Mouse (Mus musculus): ENCODE results near the gene Arid5a. TPM values are rescaled to one million over a fixed set of nuclear protein-coding genes. Genes with fewer than 3 reads are reported as not detected.

The Arid5a gene
- polyA plus RNA-seq, 1 experiment: 4.5 TPM

- DNase-seq: no peak
- H3K4me1 ChIP-seq (ENCODE audit: control insufficient read depth, insufficient read depth, low read length): no peaks in the 10 kb centered on the region
- no peaks in the 10 kb centered on the region for H3K36me3 ChIP-seq (ENCODE audit: control insufficient read depth, insufficient read depth, low read length)
- WGBS: 80% methylated on average over 3 of the region's 3 CpGs
- H3K4me3 ChIP-seq (ENCODE audit: insufficient read depth, low read depth, low read length): no peak overlapping the region
- H3K27me3 ChIP-seq (replicated peaks; ENCODE audit: control insufficient read depth, insufficient read depth, low read length): no peaks in the 10 kb centered on the region
- H3K27ac ChIP-seq (ENCODE audit: insufficient read depth, low read depth, low read length): no peak overlapping the region
- no peak for TF ChIP-seq CTCF (conservative IDR thresholded peaks at IDR 0.05; ENCODE audit: insufficient read depth, insufficient read length, low read depth, low read length)
- no peak for TF ChIP-seq POLR2A (IDR thresholded peaks at IDR 0.05; ENCODE audit: low read depth, low read length)
Observed at GRCm38 (mm10) chr1:36294402-36294801, 13.1 kb upstream of the Arid5a start.

GRCm38 (mm10) chr1:36296466-36297149 lies 10.9 kb upstream of the Arid5a start:
- Histone ChIP-seq H3K4me1 (ENCODE audit: control insufficient read depth, insufficient read depth, low read length) (no peaks in the 10 kb centered on the region), H3K27ac (ENCODE audit: insufficient read depth, low read depth, low read length) (no peak overlapping the region), H3K27me3 (replicated peaks; ENCODE audit: control insufficient read depth, insufficient read depth, low read length) (no peaks in the 10 kb centered on the region), H3K36me3 (ENCODE audit: control insufficient read depth, insufficient read depth, low read length) (no peaks in the 10 kb centered on the region), H3K4me3 (ENCODE audit: insufficient read depth, low read depth, low read length) (no peak overlapping the region)
- TF ChIP-seq POLR2A (IDR thresholded peaks at IDR 0.05; ENCODE audit: low read depth, low read length) (no peak), CTCF (conservative IDR thresholded peaks at IDR 0.05; ENCODE audit: insufficient read depth, insufficient read length, low read depth, low read length) (no peak)
- WGBS: 59% methylated on average over 9 of the region's 9 CpGs
- DNase-seq: no peak

GRCm38 (mm10) chr1:36298107-36298506 lies 9.4 kb upstream of the Arid5a start:
- 73% methylated on average over 4 of the region's 4 CpGs for WGBS
- H3K4me3 ChIP-seq (ENCODE audit: insufficient read depth, low read depth, low read length): no peak overlapping the region

DNA sequence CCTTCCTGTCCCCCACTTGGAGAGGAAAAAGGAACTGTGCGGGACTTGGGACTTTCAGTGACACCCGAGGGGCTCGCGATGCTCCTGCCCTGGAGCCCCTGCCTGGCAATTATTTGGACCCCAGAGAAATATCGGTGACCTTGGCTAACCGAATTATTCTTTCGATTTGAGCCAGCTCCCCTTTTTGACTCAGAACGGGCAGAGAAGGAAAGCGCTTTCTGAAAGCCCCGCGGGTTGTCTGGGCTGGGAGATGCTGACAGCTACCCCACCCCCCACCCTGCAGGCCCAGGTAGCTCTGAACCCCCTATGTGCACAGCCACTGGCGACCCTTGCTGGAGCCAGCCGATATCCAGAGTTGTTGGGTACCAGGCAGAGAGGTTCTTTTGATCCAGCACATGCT lies 8.4 kb upstream of the Arid5a start:
- 47% methylated on average over 13 of the region's 13 CpGs for WGBS
- no peaks in the 10 kb centered on the region for H3K4me1 ChIP-seq (ENCODE audit: control insufficient read depth, insufficient read depth, low read length)
- H3K27ac ChIP-seq (ENCODE audit: insufficient read depth, low read depth, low read length): no peak overlapping the region
- no peak overlapping the region for H3K4me3 ChIP-seq (ENCODE audit: insufficient read depth, low read depth, low read length)
- H3K27me3 ChIP-seq (replicated peaks; ENCODE audit: control insufficient read depth, insufficient read depth, low read length): no peaks in the 10 kb centered on the region
- DNase-seq: no peak
- no peak for TF ChIP-seq CTCF (conservative IDR thresholded peaks at IDR 0.05; ENCODE audit: insufficient read depth, insufficient read length, low read depth, low read length)
- TF ChIP-seq POLR2A (IDR thresholded peaks at IDR 0.05; ENCODE audit: low read depth, low read length): no peak
- H3K36me3 ChIP-seq (ENCODE audit: control insufficient read depth, insufficient read depth, low read length): no peaks in the 10 kb centered on the region

More at GRCm38 (mm10) chr1:36298107-36298506, 9.4 kb upstream of the Arid5a start:
- no peak for DNase-seq
- Histone ChIP-seq H3K27me3 (replicated peaks; ENCODE audit: control insufficient read depth, insufficient read depth, low read length) (no peaks in the 10 kb centered on the region), H3K36me3 (ENCODE audit: control insufficient read depth, insufficient read depth, low read length) (no peaks in the 10 kb centered on the region), H3K4me1 (ENCODE audit: control insufficient read depth, insufficient read depth, low read length) (no peaks in the 10 kb centered on the region), H3K27ac (ENCODE audit: insufficient read depth, low read depth, low read length) (no peak overlapping the region)
- TF ChIP-seq CTCF (conservative IDR thresholded peaks at IDR 0.05; ENCODE audit: insufficient read depth, insufficient read length, low read depth, low read length): no peak
- TF ChIP-seq POLR2A (IDR thresholded peaks at IDR 0.05; ENCODE audit: low read depth, low read length): no peak

DNA sequence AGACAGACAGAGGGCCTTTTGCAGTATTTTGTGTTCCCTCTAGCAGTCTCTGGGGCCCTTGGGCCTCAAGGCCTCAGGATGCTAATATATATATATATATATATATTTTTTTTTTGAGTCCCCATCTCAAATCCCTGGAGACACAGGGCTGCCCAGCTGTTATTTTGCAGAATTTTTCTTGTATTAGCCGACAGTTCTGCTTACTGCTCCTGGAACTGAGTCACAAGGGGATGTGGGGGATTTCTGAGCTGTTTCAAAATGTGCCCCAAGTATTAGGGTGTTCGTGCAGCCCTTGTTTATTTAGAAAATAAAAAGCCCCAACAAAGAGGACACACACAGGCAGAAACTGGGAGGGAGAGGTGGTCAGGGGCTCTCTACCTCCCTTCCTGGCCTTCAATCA lies 7.9 kb upstream of the Arid5a start:
- Histone ChIP-seq H3K36me3 (ENCODE audit: control insufficient read depth, insufficient read depth, low read length) (no peaks in the 10 kb centered on the region), H3K4me1 (ENCODE audit: control insufficient read depth, insufficient read depth, low read length) (no peaks in the 10 kb centered on the region), H3K27me3 (replicated peaks; ENCODE audit: control insufficient read depth, insufficient read depth, low read length) (no peaks in the 10 kb centered on the region), H3K4me3 (ENCODE audit: insufficient read depth, low read depth, low read length) (no peak overlapping the region), H3K27ac (ENCODE audit: insufficient read depth, low read depth, low read length) (no peak overlapping the region)
- WGBS: 67% methylated on average over 2 of the region's 2 CpGs
- DNase-seq: no peak
- TF ChIP-seq CTCF (conservative IDR thresholded peaks at IDR 0.05; ENCODE audit: insufficient read depth, insufficient read length, low read depth, low read length) (no peak), POLR2A (IDR thresholded peaks at IDR 0.05; ENCODE audit: low read depth, low read length) (no peak)

DNA sequence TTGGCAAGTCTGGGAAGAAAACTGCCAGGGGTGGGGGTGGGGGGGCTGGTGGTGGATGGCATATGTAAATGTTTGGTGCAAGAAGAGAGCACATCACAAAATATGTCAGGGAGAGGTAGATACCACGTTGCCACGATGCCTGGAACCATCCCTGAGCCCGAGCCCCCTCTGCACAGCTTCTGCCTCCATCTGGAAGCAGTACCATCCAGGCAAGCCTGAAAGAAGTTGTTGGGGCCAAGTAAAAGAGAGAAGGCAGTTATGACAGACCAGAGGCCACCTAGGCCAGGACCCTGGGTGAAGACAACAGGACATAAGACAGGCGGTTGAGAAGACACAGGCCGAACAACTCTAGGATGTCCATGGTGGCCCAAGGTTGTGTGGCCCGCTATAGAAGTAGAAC lies 7.0 kb upstream of the Arid5a start:
- TF ChIP-seq CTCF (conservative IDR thresholded peaks at IDR 0.05; ENCODE audit: insufficient read depth, insufficient read length, low read depth, low read length) (no peak), POLR2A (IDR thresholded peaks at IDR 0.05; ENCODE audit: low read depth, low read length) (no peak)
- Histone ChIP-seq H3K27ac (ENCODE audit: insufficient read depth, low read depth, low read length) (no peak overlapping the region), H3K4me3 (ENCODE audit: insufficient read depth, low read depth, low read length) (no peak overlapping the region), H3K36me3 (ENCODE audit: control insufficient read depth, insufficient read depth, low read length) (no peaks in the 10 kb centered on the region), H3K27me3 (replicated peaks; ENCODE audit: control insufficient read depth, insufficient read depth, low read length) (no peaks in the 10 kb centered on the region), H3K4me1 (ENCODE audit: control insufficient read depth, insufficient read depth, low read length) (no peaks in the 10 kb centered on the region)
- WGBS: 95% methylated on average over 6 of the region's 6 CpGs
- DNase-seq: no peak

DNA sequence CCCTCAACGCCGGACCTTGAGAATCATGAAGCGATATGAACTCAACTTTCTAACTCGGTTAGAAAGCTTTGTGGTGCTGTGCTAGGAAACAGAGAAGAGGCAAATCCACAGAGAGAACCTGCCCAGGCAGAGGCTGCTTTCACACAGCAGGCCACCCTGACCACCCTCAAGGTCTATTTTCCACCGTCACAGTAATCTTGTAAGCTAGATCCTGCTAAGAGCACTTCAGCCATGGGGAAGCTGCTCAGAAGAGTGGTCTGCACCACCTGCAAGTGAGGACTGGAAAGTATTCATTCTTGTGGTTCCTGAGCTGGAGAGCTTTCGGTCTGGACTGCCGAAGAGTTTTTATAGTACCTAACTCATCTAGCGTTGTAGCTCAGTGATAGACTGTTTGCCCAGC lies 5.3 kb upstream of the Arid5a start:
- no peak for TF ChIP-seq CTCF (conservative IDR thresholded peaks at IDR 0.05; ENCODE audit: insufficient read depth, insufficient read length, low read depth, low read length)
- no peak for TF ChIP-seq POLR2A (IDR thresholded peaks at IDR 0.05; ENCODE audit: low read depth, low read length)
- no peaks in the 10 kb centered on the region for H3K36me3 ChIP-seq (ENCODE audit: control insufficient read depth, insufficient read depth, low read length)
- H3K27ac ChIP-seq (ENCODE audit: insufficient read depth, low read depth, low read length): no peak overlapping the region
- WGBS: 90% methylated on average over 8 of the region's 8 CpGs
- no peak for DNase-seq
- no peaks in the 10 kb centered on the region for H3K4me1 ChIP-seq (ENCODE audit: control insufficient read depth, insufficient read depth, low read length)
- H3K4me3 ChIP-seq (ENCODE audit: insufficient read depth, low read depth, low read length): no peak overlapping the region
- H3K27me3 ChIP-seq (replicated peaks; ENCODE audit: control insufficient read depth, insufficient read depth, low read length): no peaks in the 10 kb centered on the region

Measured in kidney, adult 2 months (tissue).